Mouse (Mus musculus) frontal cortex, postnatal 25 days (tissue): ENCODE measurements at regions not wholly inside any gene's neighbourhood (a gene's known extent, or its start where the extent isn't known, plus 50 kb on each side); places are given as distances from the start of the nearest gene placed in this dataset.

Experiments used
- DNase-seq, 2 experiments: peaks; one replicate each; pipeline ENCODE4 v3.0.0; 2022; ENCODE audit warnings: low spot score in 2 of 2

DNA sequence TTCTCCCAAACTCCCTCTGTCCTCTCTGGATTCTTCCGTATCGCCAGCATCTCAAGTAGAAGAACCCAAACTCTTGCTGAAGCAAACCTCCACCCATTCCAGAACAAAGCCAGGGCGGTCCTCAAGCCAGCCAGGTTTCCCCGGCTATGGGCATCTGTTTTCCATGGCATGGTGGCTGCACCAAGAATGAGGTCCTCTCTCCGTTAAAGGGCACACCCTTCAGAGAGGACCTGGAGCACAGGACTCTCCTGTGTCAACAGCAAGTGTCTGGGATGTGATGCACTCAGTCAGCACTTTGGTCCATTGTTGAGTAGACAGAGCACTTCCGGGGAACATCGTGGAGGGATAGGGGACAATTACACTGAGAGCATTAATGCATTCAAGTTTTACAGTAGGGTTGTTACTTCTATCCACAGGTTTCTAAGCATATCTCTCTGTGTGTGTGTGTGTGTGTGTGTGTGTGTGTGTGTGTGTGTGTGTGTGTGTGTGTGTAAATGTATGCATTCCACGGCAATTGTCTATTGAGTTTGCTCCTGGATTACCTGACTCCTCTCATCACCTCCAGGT lies 56.6 kb upstream of the Cpsf6 start:
- no peak for DNase-seq

GRCm38 (mm10) chr10:117435734-117436121 lies 55.9 kb upstream of the Cpsf6 start:
- DNase-seq, result no peak

DNA sequence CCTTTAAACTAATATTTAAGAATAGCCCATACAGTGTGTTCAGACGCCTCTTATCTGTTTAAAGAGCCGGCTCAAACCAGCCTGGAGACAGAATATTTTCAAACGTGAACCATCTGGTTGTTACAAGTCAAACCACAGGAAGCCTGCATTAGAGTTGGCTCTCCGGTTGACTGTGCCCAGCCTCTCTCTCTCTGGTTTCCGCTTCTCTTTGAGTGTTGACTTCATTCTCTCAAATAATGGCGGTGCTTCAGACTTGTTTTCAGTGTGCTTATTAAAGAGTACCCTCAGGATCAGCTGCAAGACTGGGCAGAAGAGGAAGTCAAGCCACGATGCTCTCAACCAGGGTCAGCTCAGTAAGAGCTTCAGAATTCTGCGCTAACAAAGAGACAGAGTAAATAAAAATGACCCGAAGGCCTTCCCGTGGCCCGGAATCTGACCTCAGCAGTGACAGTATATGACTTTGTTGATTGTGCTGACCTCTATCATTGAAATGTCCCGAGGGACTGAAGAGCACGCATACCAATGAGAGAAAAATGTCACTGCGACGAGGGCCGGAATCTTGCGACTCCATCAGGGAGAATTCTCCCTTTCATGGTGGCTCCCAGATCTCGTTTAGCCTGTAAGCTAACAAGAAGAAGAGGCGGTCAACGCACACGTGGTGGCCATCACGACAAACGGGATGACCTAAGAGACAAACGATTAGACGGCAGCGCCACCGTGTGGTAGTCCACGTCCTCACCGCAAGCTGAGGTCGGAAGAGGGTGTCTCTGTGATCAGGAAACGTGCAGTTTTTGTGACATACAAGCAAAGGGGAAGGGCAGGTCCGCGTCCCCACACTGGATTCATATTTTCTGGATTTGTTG lies 55.3 kb upstream of the Cpsf6 start:
- DNase-seq, result peak; percentile 79 to 84

GRCm38 (mm10) chr10:117434293-117434842 lies 54.6 kb upstream of the Cpsf6 start:
- DNase-seq, result no peak

DNA sequence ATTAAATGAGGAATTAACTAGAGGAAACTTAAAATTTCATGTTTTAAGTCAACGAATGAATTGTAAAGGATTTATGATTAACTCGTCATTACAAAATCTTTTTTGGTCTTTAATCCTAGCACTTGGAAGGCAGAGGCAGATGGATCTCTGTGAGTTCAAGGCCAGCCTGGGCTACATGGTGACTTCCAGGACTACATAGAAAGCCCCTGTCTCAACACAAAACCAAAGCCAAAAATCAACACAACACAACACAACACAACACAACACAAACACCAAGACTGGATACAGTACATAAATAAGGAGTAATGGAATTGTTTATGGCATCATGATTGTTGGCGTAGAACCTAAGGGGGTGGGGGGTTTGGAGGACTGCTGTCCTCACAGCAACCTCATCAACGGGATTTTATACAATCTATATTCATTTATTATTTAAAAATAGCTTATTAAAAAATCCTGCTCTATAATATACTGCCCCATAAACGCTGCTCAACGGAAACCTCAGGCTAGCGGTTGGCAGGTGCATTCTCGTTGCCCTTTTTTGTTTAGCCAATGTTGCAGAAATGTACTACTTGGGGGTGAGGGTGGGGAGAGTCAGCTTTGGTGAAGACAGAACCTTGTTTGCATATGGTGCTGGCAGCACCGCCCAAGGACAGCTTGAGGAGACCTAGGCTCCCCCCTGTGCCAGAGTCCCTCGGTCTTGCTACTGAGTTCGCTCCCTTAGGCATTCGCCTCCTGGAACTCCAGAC lies 53.9 kb upstream of the Cpsf6 start:
- no peak for DNase-seq

GRCm38 (mm10) chr10:117432871-117433546 lies 53.2 kb upstream of the Cpsf6 start:
- no peak for DNase-seq

GRCm38 (mm10) chr10:117432415-117432814 lies 52.6 kb upstream of the Cpsf6 start:
- DNase-seq, result peak; percentile 43 to 50

DNA sequence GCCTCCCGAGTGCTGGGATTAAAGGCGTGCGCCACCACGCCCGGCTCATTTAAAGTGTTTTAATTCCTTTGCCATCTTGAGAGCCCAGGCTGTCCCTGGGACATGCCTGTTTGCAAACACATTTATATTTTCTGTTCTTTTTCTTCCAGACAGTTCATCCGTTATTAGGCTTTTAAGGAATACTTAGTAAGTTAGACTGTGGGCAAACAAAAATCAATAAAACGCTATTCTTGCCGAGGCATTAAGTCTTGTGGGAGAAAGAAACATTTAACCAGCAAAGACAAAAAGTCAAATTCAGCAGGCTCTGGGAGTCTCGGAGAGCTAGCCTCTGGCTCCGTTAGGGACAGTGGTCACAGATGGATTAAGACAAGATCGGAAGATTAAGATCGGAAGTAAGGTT lies 52.0 kb upstream of the Cpsf6 start:
- DNase-seq, result no peak

GRCm38 (mm10) chr10:117431086-117431619 lies 51.3 kb upstream of the Cpsf6 start:
- DNase-seq, result no peak

DNA sequence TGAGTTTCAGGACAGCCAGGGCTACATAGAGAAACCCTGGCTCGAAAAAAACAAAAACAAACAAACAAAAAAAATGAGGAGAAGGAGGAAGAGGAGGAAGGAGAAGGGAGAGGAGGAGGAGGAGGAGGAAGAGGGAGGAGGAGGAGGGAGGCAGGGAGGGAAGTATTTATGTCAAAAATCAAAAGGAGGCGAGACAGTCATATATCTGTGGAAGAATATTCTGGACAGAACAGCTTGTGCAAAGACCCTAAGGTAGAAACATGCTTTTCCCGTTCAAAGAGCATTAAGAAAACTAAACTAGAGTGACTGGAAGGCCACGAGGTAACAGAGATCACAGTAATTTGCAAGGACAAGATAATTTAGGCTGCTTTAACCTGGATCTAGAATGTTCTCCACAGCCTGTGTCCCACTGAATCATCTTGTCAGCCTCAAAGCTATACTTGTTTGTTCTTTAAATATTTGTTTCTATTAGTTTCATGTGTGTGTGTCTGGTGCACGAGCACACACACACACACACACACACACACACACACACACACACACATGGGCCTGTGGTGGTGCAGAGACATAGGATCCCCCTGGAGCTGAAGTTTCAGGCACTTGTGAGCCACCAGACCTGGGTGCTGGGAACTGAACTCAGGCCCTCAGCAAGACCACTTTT lies 50.5 kb upstream of the Cpsf6 start:
- DNase-seq, result no peak

DNA sequence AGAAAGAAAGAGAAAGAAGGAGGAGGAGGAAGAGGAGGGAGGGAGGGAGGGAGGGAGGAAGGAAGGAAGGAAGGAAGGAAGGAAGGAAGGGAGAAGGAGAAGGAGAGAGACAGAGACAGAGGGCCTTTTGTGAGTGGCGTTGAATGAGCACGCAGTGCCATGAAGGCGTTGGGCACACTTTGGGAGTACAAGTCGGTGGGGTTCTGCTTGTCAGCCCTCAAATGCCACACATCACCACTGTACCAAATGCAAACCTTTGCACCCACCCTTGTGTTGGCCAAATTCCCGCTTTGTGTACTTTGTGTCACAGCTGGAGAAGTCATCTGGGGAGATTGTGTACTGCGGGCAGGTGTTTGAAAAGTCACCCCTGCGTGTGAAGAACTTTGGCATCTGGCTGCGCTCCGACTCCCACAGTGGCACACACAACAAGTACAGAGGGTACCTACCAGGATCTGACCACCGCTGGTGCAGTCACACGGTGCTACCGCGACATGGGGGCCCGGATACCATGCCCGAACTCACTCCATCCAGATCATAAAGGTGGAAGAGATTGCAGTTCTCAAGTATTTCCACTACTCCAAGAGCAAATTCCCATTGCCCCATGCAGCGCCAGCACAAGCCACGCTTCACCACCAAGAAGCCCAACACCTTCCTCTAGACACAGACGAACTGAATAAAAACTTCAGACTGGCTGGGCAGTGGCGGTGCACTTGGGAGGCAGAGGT lies 49.8 kb upstream of the Cpsf6 start:
- DNase-seq, result no peak
